Mouse (Mus musculus) heart, embryonic 16.5 days (tissue): ENCODE measurements around the gene Tfpi2. TPM values are rescaled to one million over a fixed set of nuclear protein-coding genes. Genes with fewer than 3 reads are reported as not detected.

Source experiments
- ATAC-seq: fragments of 200-750 bp; cut with Nextera tagmentation; replicated peaks from 2 replicates; pipeline ENCODE4 v1.8.0; 2017; ENCODE audit warnings: moderate number of reproducible peaks; ENCODE audit not compliant: insufficient read depth, low FRiP score; ENCODE audit errors: extremely low read depth
- H3K27ac ChIP-seq: fragments of 300-500 bp; sonication (generic); 2 replicates; pipeline ENCODE4 v1.5.1; 2014; ENCODE audit warnings: mild to moderate bottlenecking, low read length, control low read depth, moderate library complexity
- H3K27me3 ChIP-seq: fragments of 300-500 bp; sonication (generic); 2 replicates; pipeline ENCODE4 v1.6.1; 2014; ENCODE audit warnings: low read length, mixed read lengths; ENCODE audit not compliant: control insufficient read depth, insufficient read depth
- H3K36me3 ChIP-seq: fragments of 300-500 bp; sonication (generic); 2 replicates; pipeline ENCODE4 v1.6.1; 2014; ENCODE audit not compliant: control insufficient read depth, insufficient read depth
- H3K4me1 ChIP-seq: fragments of 300-500 bp; sonication (generic); 2 replicates; pipeline ENCODE4 v1.6.1; 2014; ENCODE audit warnings: low read length, mixed read lengths; ENCODE audit not compliant: control insufficient read depth, insufficient read depth
- H3K4me2 ChIP-seq: fragments of 300-500 bp; sonication (generic); 2 replicates; pipeline ENCODE4 v1.6.1; 2014; ENCODE audit warnings: low read depth, mild to moderate bottlenecking, control low read depth, low read length
- H3K4me3 ChIP-seq: fragments of 300-500 bp; sonication (generic); 2 replicates; pipeline ENCODE4 v1.5.1; 2014; ENCODE audit warnings: mild to moderate bottlenecking, control low read depth, low read length
- H3K9ac ChIP-seq: fragments of 300-500 bp; sonication (generic); 2 replicates; pipeline ENCODE4 v1.6.1; 2014; ENCODE audit warnings: low read length, control low read depth
- H3K9me3 ChIP-seq: fragments of 300-500 bp; sonication (generic); replicated peaks from 2 replicates; pipeline ENCODE4 v1.6.1; 2016; ENCODE audit warnings: low read length; ENCODE audit not compliant: control insufficient read depth
- WGBS: fragments of 180-500 bp; shearing (Covaris S2); extraction: QIAGEN DNeasy Blood & Tissue Kit; methylation state at CpG from one replicate; pipeline ENCODE4 v1.1.7; 2014; 5-methylcytosine and 5-hydroxymethylcytosine counted together
- polyA plus RNA-seq: library from polyadenylated mRNA; unstranded; fragments of >200 nt; fragmentation: Nextera tagmentation; extraction: Ambion mirVana; gene quantifications from 2 replicates; pipeline ENCODE4 v1.2.1, GENCODE M21; 2015

Gene Tfpi2
- 4.0 and 5.1 TPM in 2 replicates for polyA plus RNA-seq

- Histone ChIP-seq H3K36me3 (no peaks in the 10 kb centered on the region), H3K4me3 (no peak within 1 kb of the TSS), H3K27me3 (no peaks in the 10 kb centered on the region), H3K27ac (no peak within 1 kb of the TSS), H3K9me3 (no peaks in the 10 kb centered on the region), H3K4me2 (no peak within 1 kb of the TSS), H3K4me1 (no peaks in the 10 kb centered on the region), H3K9ac (no peak within 1 kb of the TSS)
- 71% methylated on average over 3 of the region's 3 CpGs for WGBS
- no peak for ATAC-seq
Measured at GRCm38 (mm10) chr6:3988750-3989149, at the start of gene Tfpi2. Gene Tfpi2 (minus strand): TSS chr6:3988919.

- Histone ChIP-seq H3K9me3 (no peaks in the 10 kb centered on the region), H3K9ac (no peak overlapping the region), H3K36me3 (no peaks in the 10 kb centered on the region), H3K4me2 (no peak overlapping the region), H3K4me3 (no peak overlapping the region), H3K4me1 (no peaks in the 10 kb centered on the region), H3K27me3 (no peaks in the 10 kb centered on the region), H3K27ac (no peak overlapping the region)
- WGBS: 71% methylated on average over 3 of the region's 3 CpGs
- no peak for ATAC-seq
Measured at GRCm38 (mm10) chr6:4030956-4031355, 42.2 kb upstream of the Tfpi2 start.

GRCm38 (mm10) chr6:4026367-4026766, 37.6 kb upstream of the Tfpi2 start:
- no peaks in the 10 kb centered on the region for H3K9me3 ChIP-seq
- H3K36me3 ChIP-seq: no peaks in the 10 kb centered on the region
- 40% methylated on average over 2 of the region's 2 CpGs for WGBS
- no peak for ATAC-seq
- no peaks in the 10 kb centered on the region for H3K27me3 ChIP-seq
- H3K9ac ChIP-seq: no peak overlapping the region
- H3K4me3 ChIP-seq: no peak overlapping the region
- H3K4me1 ChIP-seq: no peaks in the 10 kb centered on the region
- H3K4me2 ChIP-seq: no peak overlapping the region
- no peak overlapping the region for H3K27ac ChIP-seq

- H3K4me2 ChIP-seq: no peak overlapping the region
- no peaks in the 10 kb centered on the region for H3K36me3 ChIP-seq
- no peak overlapping the region for H3K27ac ChIP-seq
- H3K27me3 ChIP-seq: no peaks in the 10 kb centered on the region
- no peak for ATAC-seq
- no peak overlapping the region for H3K4me3 ChIP-seq
- no peaks in the 10 kb centered on the region for H3K9me3 ChIP-seq
- H3K9ac ChIP-seq: no peak overlapping the region
- no peaks in the 10 kb centered on the region for H3K4me1 ChIP-seq
- 32% methylated on average over 1 of the region's 1 CpGs for WGBS
Measured at GRCm38 (mm10) chr6:4022645-4023044, 33.9 kb upstream of the Tfpi2 start.

GRCm38 (mm10) chr6:4009548-4009947, 20.8 kb upstream of the Tfpi2 start:
- no peaks in the 10 kb centered on the region for H3K27me3 ChIP-seq
- ATAC-seq: peak; percentile 76
- 0 out of 2 replicates have a peak, but pooled peaks cover 4% of the 10 kb centered on the region for H3K4me1 ChIP-seq
- H3K9ac ChIP-seq: no peak overlapping the region
- no peaks in the 10 kb centered on the region for H3K36me3 ChIP-seq
- no peaks in the 10 kb centered on the region for H3K9me3 ChIP-seq
- H3K4me3 ChIP-seq: no peak overlapping the region
- no peak overlapping the region for H3K4me2 ChIP-seq
- peak overlapping the region; percentile 65 for H3K27ac ChIP-seq

- H3K27ac ChIP-seq: 0 out of 2 replicates have a peak overlapping the region, but pooled peaks have one; percentile 45
- ATAC-seq: no peak
Measured at GRCm38 (mm10) chr6:4008501-4009040, 19.9 kb upstream of the Tfpi2 start.

GRCm38 (mm10) chr6:4004808-4005207, 16.1 kb upstream of the Tfpi2 start:
- no peaks in the 10 kb centered on the region for H3K36me3 ChIP-seq
- H3K27ac ChIP-seq: no peak overlapping the region; the same call in 1 of the 2 replicates
- WGBS: 44% methylated on average over 2 of the region's 2 CpGs
- H3K27me3 ChIP-seq: no peaks in the 10 kb centered on the region
- no peak for ATAC-seq
- peak overlapping the region; percentile 70 for H3K4me3 ChIP-seq
- no peaks in the 10 kb centered on the region for H3K9me3 ChIP-seq
- peak overlapping the region; percentile 86 for H3K9ac ChIP-seq
- H3K4me1 ChIP-seq: 0 out of 2 replicates have a peak, but pooled peaks cover 4% of the 10 kb centered on the region
- H3K4me2 ChIP-seq: peak overlapping the region; percentile 77

More at GRCm38 (mm10) chr6:4008501-4009040, 19.9 kb upstream of the Tfpi2 start:
- Histone ChIP-seq H3K4me1 (0 out of 2 replicates have a peak, but pooled peaks cover 4% of the 10 kb centered on the region), H3K4me2 (no peak overlapping the region), H3K4me3 (no peak overlapping the region), H3K36me3 (no peaks in the 10 kb centered on the region), H3K27me3 (no peaks in the 10 kb centered on the region), H3K9ac (no peak overlapping the region), H3K9me3 (no peaks in the 10 kb centered on the region)
- 20% methylated on average over 2 of the region's 2 CpGs for WGBS

- under 1% methylated on average over 19 of the region's 19 CpGs for WGBS
- Histone ChIP-seq H3K9ac (peak within 1 kb of the TSS; percentile 86), H3K4me3 (peak within 1 kb of the TSS; percentile 70), H3K9me3 (no peaks in the 10 kb centered on the region), H3K27ac (peak within 1 kb of the TSS; percentile 97), H3K4me2 (peak within 1 kb of the TSS; percentile 77), H3K4me1 (0 out of 2 replicates have a peak, but pooled peaks cover 2% of the 10 kb centered on the region), H3K27me3 (no peaks in the 10 kb centered on the region), H3K36me3 (no peaks in the 10 kb centered on the region)
- ATAC-seq: peak; percentile 93
Measured at GRCm38 (mm10) chr6:4003890-4004306, 15.2 kb upstream of the Tfpi2 start, which contains the start of gene Gng11. Gene Gng11 (plus strand): TSS chr6:4003904.

- 30% methylated on average over 4 of the region's 4 CpGs for WGBS
- peak overlapping the region; percentile 70 for H3K4me3 ChIP-seq
- H3K9ac ChIP-seq: no peak overlapping the region
- peak; percentile 35 for ATAC-seq
- peak overlapping the region; percentile 77 for H3K4me2 ChIP-seq
- no peaks in the 10 kb centered on the region for H3K36me3 ChIP-seq
- H3K9me3 ChIP-seq: no peaks in the 10 kb centered on the region
- no peaks in the 10 kb centered on the region for H3K4me1 ChIP-seq
- no peaks in the 10 kb centered on the region for H3K27me3 ChIP-seq
- peak overlapping the region; percentile 97 for H3K27ac ChIP-seq
Measured at GRCm38 (mm10) chr6:4003445-4003844, 14.7 kb upstream of the Tfpi2 start.
